In genomic region chr5:116192693-116193092, GRCm38 (mm10) we compare ENCODE assay signal across 23 mouse cellular contexts.
DNase-seq lines count a peak whose midpoint lies in the region; ATAC-seq and TF ChIP-seq lines count a peak whose summit lies in the region.
"Had no signal": no experiment of that assay in that cellular context is flagged by ENCODE, and none has a peak within 500 bp of the region (broad histone marks: within the 10 kb centered on the region; RNA-seq: fewer than 3 reads in every experiment).

No protein-coding gene starts in this region.

- no peaks in the 10 kb centered on the region for H3K9me3 ChIP-seq in kidney, postnatal 0 days (replicated peaks; ENCODE audit: low read length)
- H3K9me3 ChIP-seq in kidney, embryonic 16.5 days (ENCODE audit: low read length) = no peaks in the 10 kb centered on the region
- H3K9me3 ChIP-seq in ES-Bruce4 (replicated peaks; ENCODE audit: control insufficient read depth, insufficient read depth, low read length, poor library complexity, severe bottlenecking) = no peaks in the 10 kb centered on the region
- no peaks in the 10 kb centered on the region for H3K9me3 ChIP-seq in neural tube, embryonic 15.5 days (replicated peaks)
- H3K9me3 ChIP-seq: forebrain, embryonic 12.5 days; limb, embryonic 15.5 days; midbrain, embryonic 15.5 days had no signal

- H3K4me2 ChIP-seq in kidney, postnatal 0 days (ENCODE audit: low read length) = no peak overlapping the region
- H3K4me2 ChIP-seq in kidney, embryonic 16.5 days (replicated peaks; ENCODE audit: low read depth, low read length) = no peak overlapping the region
- no peak overlapping the region for H3K4me2 ChIP-seq in neural tube, embryonic 15.5 days
- H3K4me2 ChIP-seq: forebrain, embryonic 12.5 days; limb, embryonic 15.5 days; midbrain, embryonic 15.5 days had no signal

- no peaks in the 10 kb centered on the region for H3K4me1 ChIP-seq in kidney, postnatal 0 days (replicated peaks; ENCODE audit: insufficient read depth, low read length)
- peaks cover 3% of the 10 kb centered on the region; the same call in 1 of the 2 replicates for H3K4me1 ChIP-seq in kidney, embryonic 16.5 days (ENCODE audit: insufficient read depth, low read length)
- peaks cover 2% of the 10 kb centered on the region for H3K4me1 ChIP-seq in ES-Bruce4 (ENCODE audit: control insufficient read depth, insufficient read depth, low read length)
- H3K4me1 ChIP-seq in neural tube, embryonic 15.5 days = peaks cover 13% of the 10 kb centered on the region
- H3K4me1 ChIP-seq: limb, embryonic 15.5 days; megakaryocyte, embryonic 14.5 days; midbrain, embryonic 15.5 days had no signal

- no peak overlapping the region for H3K27ac ChIP-seq in kidney, postnatal 0 days
- H3K27ac ChIP-seq in kidney, embryonic 16.5 days (ENCODE audit: low read length) = no peak overlapping the region
- H3K27ac ChIP-seq in ES-Bruce4 (ENCODE audit: insufficient read depth, low read length) = no peak overlapping the region
- H3K27ac ChIP-seq in neural tube, embryonic 15.5 days (replicated peaks) = no peak overlapping the region
- H3K27ac ChIP-seq: forebrain, embryonic 12.5 days; limb, embryonic 15.5 days; midbrain, embryonic 15.5 days had no signal

- TF ChIP-seq POLR2A in ES-Bruce4 (IDR thresholded peaks at IDR 0.05; ENCODE audit: insufficient read depth, low read length) = no peak

- no peak for TF ChIP-seq EP300 in ES-Bruce4 (IDR thresholded peaks at IDR 0.05; ENCODE audit: insufficient read depth, low read depth, low read length)

- no peaks in the 10 kb centered on the region for H3K27me3 ChIP-seq in kidney, postnatal 0 days (ENCODE audit: insufficient read depth, low read length)
- no peaks in the 10 kb centered on the region for H3K27me3 ChIP-seq in kidney, embryonic 16.5 days (ENCODE audit: insufficient read depth, low read length)
- no peaks in the 10 kb centered on the region for H3K27me3 ChIP-seq in ES-Bruce4 (ENCODE audit: control insufficient read depth, insufficient read depth, low read length, poor library complexity, severe bottlenecking)
- H3K27me3 ChIP-seq in neural tube, embryonic 15.5 days (replicated peaks) = no peaks in the 10 kb centered on the region
- H3K27me3 ChIP-seq: limb, embryonic 15.5 days; megakaryocyte, embryonic 14.5 days had no signal

- H3K4me3 ChIP-seq in kidney, postnatal 0 days (replicated peaks; ENCODE audit: low read depth, low read length) = no peak overlapping the region
- H3K4me3 ChIP-seq in kidney, embryonic 16.5 days (ENCODE audit: low read length) = no peak overlapping the region
- no peak overlapping the region for H3K4me3 ChIP-seq in ES-Bruce4 (ENCODE audit: low read depth, low read length)
- no peak overlapping the region for H3K4me3 ChIP-seq in neural tube, embryonic 15.5 days (replicated peaks)
- H3K4me3 ChIP-seq: forebrain, embryonic 12.5 days; limb, embryonic 15.5 days; megakaryocyte, embryonic 14.5 days; midbrain, embryonic 15.5 days had no signal

- DNase-seq in kidney, postnatal 0 days (ENCODE audit: low spot score) = no peak
- peak; percentile 11 for DNase-seq in 3T3-L1 (ENCODE audit: low read depth, low spot score)
- no peak for DNase-seq in MN1 (ENCODE audit: low spot score)
- no peak for DNase-seq in heart, adult 11 months
- DNase-seq: adrenal gland, postnatal 25 days; cerebellum, adult 11-12 months; cerebellum, postnatal 25 days; gastrocnemius, postnatal 36 days; kidney, adult 9 months; kidney, postnatal 4 days; liver, postnatal 0 days; lung, postnatal 14 days; thymus, adult 18-20 months; thymus, postnatal 4 days had no signal

- WGBS in kidney, postnatal 0 days = 68% methylated on average over 9 of the region's 9 CpGs
- 69% methylated on average over 9 of the region's 9 CpGs for WGBS in kidney, embryonic 16.5 days
- WGBS in neural tube, embryonic 15.5 days = 69% methylated on average over 9 of the region's 9 CpGs

- TF ChIP-seq CTCF in kidney, postnatal 0 days (IDR thresholded peaks at IDR 0.05; ENCODE audit: low read depth) = peak; percentile 27; the same call in 1 of the 2 replicates
- peak; percentile 85 for TF ChIP-seq CTCF in ES-Bruce4 (IDR thresholded peaks at IDR 0.05; ENCODE audit: low read depth, low read length)

- ATAC-seq in kidney, postnatal 0 days (replicated peaks; ENCODE audit: low FRiP score, low read depth) = no peak
- no peak for ATAC-seq in kidney, embryonic 16.5 days (ENCODE audit: low FRiP score, low TSS enrichment)
- peak; percentile 15; the same call in 1 of the 2 replicates for ATAC-seq in common myeloid progenitor, adult 5-6 weeks (replicated peaks; ENCODE audit: low read depth, poor library complexity, severe bottlenecking)
- no peak for ATAC-seq in neural tube, embryonic 15.5 days (ENCODE audit: low FRiP score)
- ATAC-seq: inflammation-experienced regulatory T-cells, adult 6 months; liver, postnatal 0 days; midbrain, embryonic 15.5 days had no signal

- no peak overlapping the region for H3K9ac ChIP-seq in kidney, postnatal 0 days (ENCODE audit: low read depth, low read length)
- H3K9ac ChIP-seq in kidney, embryonic 16.5 days (replicated peaks; ENCODE audit: low read length) = no peak overlapping the region
- H3K9ac ChIP-seq in ES-Bruce4 (ENCODE audit: low read depth, poor library complexity, severe bottlenecking) = no peak overlapping the region
- H3K9ac ChIP-seq in neural tube, embryonic 15.5 days (replicated peaks) = no peak overlapping the region
- H3K9ac ChIP-seq: forebrain, embryonic 12.5 days; limb, embryonic 15.5 days; liver, postnatal 0 days; midbrain, embryonic 15.5 days had no signal

- H3K36me3 ChIP-seq in kidney, postnatal 0 days (ENCODE audit: insufficient read depth, low read length) = no peaks in the 10 kb centered on the region
- no peaks in the 10 kb centered on the region for H3K36me3 ChIP-seq in kidney, embryonic 16.5 days (ENCODE audit: insufficient read depth, low read length)
- no peaks in the 10 kb centered on the region for H3K36me3 ChIP-seq in ES-Bruce4 (ENCODE audit: control insufficient read depth, insufficient read depth, low read length, poor library complexity, severe bottlenecking)
- no peaks in the 10 kb centered on the region for H3K36me3 ChIP-seq in neural tube, embryonic 15.5 days
- H3K36me3 ChIP-seq: forebrain, embryonic 12.5 days; limb, embryonic 15.5 days; midbrain, embryonic 15.5 days had no signal
